Mouse (Mus musculus): ENCODE results near the gene Foxa2.

GRCm38 (mm10) chr2:148021919-148022570 is 24.7 kb downstream of the Foxa2 start:
- TF ChIP-seq POLR2A (IDR thresholded peaks at IDR 0.05; ENCODE audit: extremely low read depth, insufficient read depth, low read length) (no peak), CTCF (IDR thresholded peaks at IDR 0.05; ENCODE audit: low read depth, low read length) (no peak)
